Mouse (Mus musculus) myocyte (in vitro differentiated cells): ENCODE results near the gene Eya4. TPM values are rescaled to one million over a fixed set of nuclear protein-coding genes. Genes with fewer than 3 reads are reported as not detected.

Experiments used
- H3K27me3 ChIP-seq: one replicate; pipeline ENCODE4 v1.6.1; 2011; ENCODE audit not compliant: control insufficient read depth, insufficient read depth, insufficient read length
- H3K36me3 ChIP-seq: one replicate; pipeline ENCODE4 v1.6.1; 2011; ENCODE audit not compliant: control insufficient read depth, insufficient read depth
- H3K4me2 ChIP-seq: one replicate; pipeline ENCODE4 v1.6.1; 2011; ENCODE audit warnings: low read depth, control low read depth
- H3K4me3 ChIP-seq: one replicate; pipeline ENCODE4 v1.5.1; 2011; ENCODE audit warnings: mild to moderate bottlenecking, control low read depth, moderate library complexity
- H3K79me2 ChIP-seq: one replicate; pipeline ENCODE4 v1.6.1; 2011; ENCODE audit not compliant: control insufficient read depth, insufficient read depth
- H3ac ChIP-seq: one replicate; pipeline ENCODE4 v1.6.1; 2011; ENCODE audit not compliant: control insufficient read depth, insufficient read length
- CEBPB ChIP-seq: IDR thresholded peaks from 2 replicates; pipeline ENCODE4 v1.6.1; 2011; ENCODE audit warnings: mild to moderate bottlenecking, moderate library complexity; ENCODE audit not compliant: poor library complexity, insufficient read depth, severe bottlenecking
- E2F4 ChIP-seq: IDR thresholded peaks from one replicate; pipeline ENCODE4 v1.6.1; 2011; ENCODE audit warnings: mild to moderate bottlenecking, control low read depth, moderate library complexity; ENCODE audit not compliant: insufficient read depth
- MAX ChIP-seq: IDR thresholded peaks from one replicate; pipeline ENCODE4 v1.6.1; 2011; ENCODE audit warnings: low read depth, mild to moderate bottlenecking, control low read depth
- MYOD1 ChIP-seq, 3 experiments: IDR thresholded peaks; one replicate each; pipeline ENCODE4 v1.6.1; 2011; ENCODE audit warnings: control low read depth in 2 of 3, low read depth in 2 of 3, mild to moderate bottlenecking in 2 of 3, moderate library complexity in 1 of 3; ENCODE audit not compliant: insufficient read length in 2 of 3, control insufficient read depth in 1 of 3
- MYOG ChIP-seq, 3 experiments: IDR thresholded peaks; one replicate each; pipeline ENCODE4 v1.6.1; 2011; ENCODE audit warnings: control low read depth in 2 of 3, low read depth in 2 of 3, mild to moderate bottlenecking in 2 of 3; ENCODE audit not compliant: insufficient read length in 2 of 3, control insufficient read depth in 1 of 3, insufficient read depth in 1 of 3
- POLR2A ChIP-seq: IDR thresholded peaks from one replicate; pipeline ENCODE4 v1.6.1; 2011; ENCODE audit warnings: low read depth, mild to moderate bottlenecking, control low read depth, moderate library complexity; ENCODE audit not compliant: insufficient read length
- POLR2AphosphoS2 ChIP-seq: IDR thresholded peaks from one replicate; pipeline ENCODE4 v1.6.1; 2011; ENCODE audit warnings: low read depth, control low read depth; ENCODE audit not compliant: insufficient read length
- REST ChIP-seq: IDR thresholded peaks from one replicate; pipeline ENCODE4 v1.6.1; 2011; ENCODE audit warnings: mild to moderate bottlenecking, control low read depth, moderate library complexity; ENCODE audit not compliant: insufficient read depth, insufficient read length
- SRF ChIP-seq: IDR thresholded peaks from one replicate; pipeline ENCODE4 v1.6.1; 2011; ENCODE audit warnings: low read depth; ENCODE audit not compliant: control insufficient read depth, insufficient read length
- TCF12 ChIP-seq: IDR thresholded peaks from one replicate; pipeline ENCODE4 v1.6.1; 2011; ENCODE audit warnings: mild to moderate bottlenecking, control low read depth; ENCODE audit not compliant: poor library complexity, insufficient read depth, severe bottlenecking
- TCF3 ChIP-seq: IDR thresholded peaks from one replicate; pipeline ENCODE4 v1.6.1; 2011; ENCODE audit warnings: low read depth, control low read depth; ENCODE audit not compliant: insufficient read length
- USF1 ChIP-seq: IDR thresholded peaks from one replicate; pipeline ENCODE4 v1.6.1; 2011; ENCODE audit warnings: low read depth, mild to moderate bottlenecking, control low read depth, moderate library complexity
- polyA plus RNA-seq: library from polyadenylated mRNA; unstranded; fragments of >200 nt; fragmentation: generic; extraction: Trizol; gene quantifications from one replicate; pipeline ENCODE4 v1.2.1, GENCODE M21; 2012; ENCODE audit warnings: missing spikeins

Gene Eya4
- polyA plus RNA-seq, 1 experiment = 8.8 TPM

- peak overlapping the region; percentile 26 for H3K4me2 ChIP-seq
- H3K79me2 ChIP-seq = peaks cover 10% of the 10 kb centered on the region
- TF ChIP-seq SRF = no peak
- TF ChIP-seq POLR2AphosphoS2 = no peak
- TF ChIP-seq CEBPB = no peak
- no peak for TF ChIP-seq TCF12
- no peak for TF ChIP-seq MYOG (IDR thresholded peaks at IDR 0.05; ENCODE audit: control insufficient read depth in 1 of 3, insufficient read depth in 1 of 3, insufficient read length in 2 of 3, low read depth in 2 of 3)
- no peak for TF ChIP-seq E2F4
- H3K27me3 ChIP-seq = no peaks in the 10 kb centered on the region
- no peaks in the 10 kb centered on the region for H3K36me3 ChIP-seq
- H3ac ChIP-seq = no peak overlapping the region
- no peak overlapping the region for H3K4me3 ChIP-seq
Measured at GRCm38 (mm10) chr10:23185391-23185790, 165.2 kb downstream of the Eya4 start.

GRCm38 (mm10) chr10:23181572-23182493 is 168.8 kb downstream of the Eya4 start:
- Histone ChIP-seq H3K79me2 (peaks cover 17% of the 10 kb centered on the region), H3K4me2 (peak overlapping the region; percentile 4), H3K36me3 (no peaks in the 10 kb centered on the region), H3ac (no peak overlapping the region), H3K4me3 (no peak overlapping the region), H3K27me3 (no peaks in the 10 kb centered on the region)
- peak in 2 of 3 experiments; percentile 49 to 51 for TF ChIP-seq MYOG (IDR thresholded peaks at IDR 0.05; ENCODE audit: control insufficient read depth in 1 of 3, insufficient read depth in 1 of 3, insufficient read length in 2 of 3, low read depth in 2 of 3)
- no peak for TF ChIP-seq POLR2A
- TF ChIP-seq TCF12 = no peak
- TF ChIP-seq MYOD1 (IDR thresholded peaks at IDR 0.05; ENCODE audit: control insufficient read depth in 1 of 3, insufficient read length in 2 of 3, low read depth in 2 of 3) = peak in 2 of 3 experiments; percentile 26 to 58
- TF ChIP-seq CEBPB = peak; percentile 39; the same call in 1 of the 2 replicates
- no peak for TF ChIP-seq TCF3

DNA sequence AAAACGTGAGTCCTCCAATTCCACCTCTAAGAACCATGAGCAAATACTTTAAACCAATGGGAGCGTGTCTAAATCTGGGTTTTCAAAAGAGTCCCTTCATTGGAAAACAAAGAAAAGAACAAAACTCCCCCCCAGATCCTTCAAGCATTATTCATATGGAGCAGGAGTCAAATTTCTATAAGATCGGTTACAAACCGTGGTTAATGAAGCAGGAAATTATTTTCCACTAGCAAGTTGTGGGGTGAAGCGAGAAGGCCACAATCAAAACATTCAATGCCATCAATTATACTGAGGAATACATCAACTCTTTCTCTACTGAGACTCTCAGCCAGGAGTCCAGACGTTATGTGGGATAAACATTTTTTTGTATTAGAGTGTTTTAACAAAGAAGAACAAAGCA is 171.3 kb downstream of the Eya4 start:
- Histone ChIP-seq H3K79me2 (peaks cover 20% of the 10 kb centered on the region), H3K27me3 (no peaks in the 10 kb centered on the region), H3K4me3 (no peak overlapping the region), H3K36me3 (no peaks in the 10 kb centered on the region), H3K4me2 (peak overlapping the region; percentile 94), H3ac (no peak overlapping the region)
- TF ChIP-seq CEBPB (no peak), POLR2A (no peak), USF1 (no peak), MAX (no peak), MYOG (IDR thresholded peaks at IDR 0.05; ENCODE audit: control insufficient read depth in 1 of 3, insufficient read depth in 1 of 3, insufficient read length in 2 of 3, low read depth in 2 of 3) (no peak), POLR2AphosphoS2 (no peak), MYOD1 (IDR thresholded peaks at IDR 0.05; ENCODE audit: control insufficient read depth in 1 of 3, insufficient read length in 2 of 3, low read depth in 2 of 3) (no peak), E2F4 (no peak), TCF12 (no peak)

DNA sequence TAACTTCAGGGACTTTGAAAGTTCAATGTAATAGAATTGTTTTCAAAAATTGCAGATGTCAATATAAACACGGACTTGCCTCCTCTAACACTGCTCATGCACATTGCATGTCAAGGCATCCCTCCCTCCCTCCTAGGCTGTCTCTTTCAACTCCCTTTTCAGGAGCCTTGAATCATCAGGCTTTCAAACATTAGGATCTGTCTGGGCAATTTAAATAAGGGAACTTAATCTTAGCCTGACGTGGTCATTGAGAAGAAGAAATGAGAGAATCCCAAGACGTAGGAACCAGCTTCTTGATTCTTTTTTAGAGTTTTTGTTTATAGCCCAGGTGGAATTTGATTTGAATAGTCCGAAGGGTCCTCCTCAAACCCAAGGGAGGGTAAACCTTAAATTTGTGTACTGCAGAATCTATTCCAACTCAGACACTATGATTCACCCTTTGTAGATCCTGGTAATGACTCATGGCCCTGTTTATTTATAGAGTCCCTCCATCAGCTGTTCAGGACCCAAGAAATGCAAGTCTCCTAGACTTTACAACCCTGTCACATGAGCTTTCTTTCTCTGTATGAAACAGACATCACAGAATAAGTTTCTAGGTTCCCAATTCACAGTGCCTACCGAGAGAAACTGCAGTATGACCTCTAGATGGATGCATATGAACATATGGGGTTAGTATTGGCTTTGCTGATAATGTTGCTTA is 173.1 kb downstream of the Eya4 start:
- TF ChIP-seq SRF (no peak), MYOD1 (IDR thresholded peaks at IDR 0.05; ENCODE audit: control insufficient read depth in 1 of 3, insufficient read length in 2 of 3, low read depth in 2 of 3) (peak; percentile 17 to 59 (median 56)), POLR2AphosphoS2 (no peak), REST (no peak), E2F4 (no peak), USF1 (peak; percentile 82), MYOG (IDR thresholded peaks at IDR 0.05; ENCODE audit: control insufficient read depth in 1 of 3, insufficient read depth in 1 of 3, insufficient read length in 2 of 3, low read depth in 2 of 3) (peak in 1 of 3 experiments; percentile 80), POLR2A (no peak), MAX (no peak), CEBPB (no peak), TCF12 (peak; percentile 46), TCF3 (no peak)
- Histone ChIP-seq H3K4me3 (no peak overlapping the region), H3K36me3 (no peaks in the 10 kb centered on the region), H3ac (no peak overlapping the region), H3K4me2 (peak overlapping the region; percentile 94), H3K79me2 (peaks cover 20% of the 10 kb centered on the region), H3K27me3 (no peaks in the 10 kb centered on the region)
